Mouse (Mus musculus) limb, embryonic 14.5 days (tissue): ENCODE measurements around the gene Them7. TPM values are rescaled to one million over a fixed set of nuclear protein-coding genes. Genes with fewer than 3 reads are reported as not detected.

ENCODE experiments used
- ATAC-seq: fragments of 200-750 bp; cut with Nextera tagmentation; 2 replicates; pipeline ENCODE4 v1.8.0; 2017; ENCODE audit warnings: low read depth, moderate number of reproducible peaks, moderate TSS enrichment; ENCODE audit not compliant: low FRiP score
- DNase-seq: peaks from one replicate; pipeline ENCODE4 v3.0.0-alpha.2; 2015; ENCODE audit warnings: low spot score
- H3K27ac ChIP-seq: fragments of 300-500 bp; sonication (generic); replicated peaks from 2 replicates; pipeline ENCODE4 v1.5.1; 2014; ENCODE audit warnings: low read depth, mild to moderate bottlenecking, low read length, moderate library complexity, mixed read lengths
- H3K27me3 ChIP-seq: fragments of 300-500 bp; sonication (generic); 2 replicates; pipeline ENCODE4 v1.6.1; 2014; ENCODE audit warnings: low read length, mixed read lengths; ENCODE audit not compliant: control insufficient read depth, insufficient read depth
- H3K36me3 ChIP-seq: fragments of 300-500 bp; sonication (generic); 2 replicates; pipeline ENCODE4 v1.6.1; 2014; ENCODE audit warnings: mild to moderate bottlenecking, low read length, moderate library complexity, mixed read lengths; ENCODE audit not compliant: control insufficient read depth, insufficient read depth
- H3K4me1 ChIP-seq: fragments of 300-500 bp; sonication (generic); 2 replicates; pipeline ENCODE4 v1.6.1; 2014; ENCODE audit warnings: antibody characterized with exemption, low read length, mixed read lengths; ENCODE audit not compliant: control insufficient read depth, insufficient read depth
- H3K4me2 ChIP-seq: fragments of 300-500 bp; sonication (generic); replicated peaks from 2 replicates; pipeline ENCODE4 v1.6.1; 2014; ENCODE audit warnings: low read depth, mild to moderate bottlenecking, low read length, moderate library complexity; ENCODE audit not compliant: severe bottlenecking
- H3K4me3 ChIP-seq: fragments of 300-500 bp; sonication (generic); replicated peaks from 2 replicates; pipeline ENCODE4 v1.5.1; 2014; ENCODE audit warnings: low read length
- H3K9ac ChIP-seq: fragments of 300-500 bp; sonication (generic); 2 replicates; pipeline ENCODE4 v1.6.1; 2014; ENCODE audit warnings: mild to moderate bottlenecking, low read depth, low read length, moderate library complexity; ENCODE audit not compliant: severe bottlenecking
- H3K9me3 ChIP-seq: fragments of 300-500 bp; sonication (generic); 2 replicates; pipeline ENCODE4 v1.6.1; 2016; ENCODE audit warnings: low read length; ENCODE audit not compliant: control insufficient read depth
- POLR2A ChIP-seq: fragments of 200-500 bp; IDR thresholded peaks from 2 replicates; pipeline ENCODE4 v1.8.0; 2012; ENCODE audit warnings: inconsistent platforms, mild to moderate bottlenecking, moderate library complexity, borderline replicate concordance; ENCODE audit not compliant: insufficient read depth, insufficient read length; ENCODE audit errors: extremely low read depth
- WGBS: fragments of 180-500 bp; shearing (Covaris S2); extraction: QIAGEN DNeasy Blood & Tissue Kit; methylation state at CpG from one replicate; pipeline ENCODE4 v1.1.7; 2014; 5-methylcytosine and 5-hydroxymethylcytosine counted together
- polyA plus RNA-seq, 2 experiments: library from polyadenylated mRNA; depleted of rRNA in 1 of 2; stranded (reverse) in 1 of 2; unstranded in 1 of 2; fragments of >200 nt; fragmentation: Nextera tagmentation in 1 of 2; extraction: Ambion mirVana in 1 of 2; gene quantifications; 2 replicates each; pipeline versions ENCODE4 v1.2.1 to v1.2.3; 2012 to 2014

Them7 gene
- polyA plus RNA-seq, 2 experiments, result 0.63 to 0.94 TPM

DNA sequence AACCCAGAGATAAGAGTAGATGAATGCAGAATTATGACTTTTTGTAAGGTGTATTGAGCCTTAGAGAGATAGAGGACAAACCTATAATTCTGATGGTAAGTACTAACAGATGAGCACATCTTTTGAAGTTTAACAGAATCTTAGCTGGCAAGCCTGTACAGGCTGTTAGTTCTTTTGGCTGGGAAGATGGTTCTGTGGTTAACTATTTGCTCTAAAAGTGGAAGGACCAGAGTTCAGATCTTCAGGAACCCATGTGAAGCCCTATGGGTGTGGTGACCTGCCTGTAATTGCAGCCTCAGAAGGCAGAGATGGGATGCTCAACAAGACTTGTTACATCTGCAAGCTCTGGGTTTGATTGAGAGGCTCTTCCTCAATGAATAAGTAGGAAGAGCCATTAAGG lies 59.7 kb downstream of the Them7 start:
- no peak for DNase-seq

DNA sequence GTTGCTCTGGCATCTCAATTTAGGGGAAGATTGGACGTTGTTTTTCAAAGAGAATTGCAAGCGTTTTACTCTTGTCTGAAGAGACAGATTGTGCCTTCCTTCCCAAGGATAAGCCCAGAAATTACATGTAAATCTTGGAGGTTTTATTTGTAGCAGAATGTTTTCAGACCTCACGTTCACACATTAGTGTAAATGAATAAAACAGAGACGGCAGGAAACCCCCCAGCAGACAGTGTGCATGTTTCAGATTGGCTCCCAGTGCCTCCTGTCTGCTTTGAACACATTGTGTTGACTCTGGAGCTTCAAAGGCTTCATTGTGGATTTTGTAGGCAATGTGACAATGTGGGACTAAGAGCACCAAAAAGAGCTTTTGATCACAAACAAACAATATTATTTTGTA lies 60.7 kb downstream of the Them7 start:
- Histone ChIP-seq H3K9ac (no peak overlapping the region), H3K27me3 (no peaks in the 10 kb centered on the region), H3K4me2 (no peak overlapping the region), H3K9me3 (no peaks in the 10 kb centered on the region), H3K36me3 (no peaks in the 10 kb centered on the region), H3K4me1 (no peaks in the 10 kb centered on the region), H3K27ac (no peak overlapping the region), H3K4me3 (no peak overlapping the region)
- ATAC-seq (no peak), DNase-seq (no peak)
- WGBS, result 63% methylated on average over 4 of the region's 4 CpGs
- TF ChIP-seq POLR2A, result no peak

More for the DNA sequence above, 59.7 kb downstream of the Them7 start:
- no peaks in the 10 kb centered on the region for H3K36me3 ChIP-seq
- H3K4me1 ChIP-seq, result no peaks in the 10 kb centered on the region
- no peak overlapping the region for H3K4me2 ChIP-seq
- H3K27me3 ChIP-seq, result no peaks in the 10 kb centered on the region
- no peak overlapping the region for H3K9ac ChIP-seq
- H3K4me3 ChIP-seq, result no peak overlapping the region
- H3K27ac ChIP-seq, result no peak overlapping the region
- H3K9me3 ChIP-seq, result no peaks in the 10 kb centered on the region
- ATAC-seq, result no peak
- no peak for TF ChIP-seq POLR2A

DNA sequence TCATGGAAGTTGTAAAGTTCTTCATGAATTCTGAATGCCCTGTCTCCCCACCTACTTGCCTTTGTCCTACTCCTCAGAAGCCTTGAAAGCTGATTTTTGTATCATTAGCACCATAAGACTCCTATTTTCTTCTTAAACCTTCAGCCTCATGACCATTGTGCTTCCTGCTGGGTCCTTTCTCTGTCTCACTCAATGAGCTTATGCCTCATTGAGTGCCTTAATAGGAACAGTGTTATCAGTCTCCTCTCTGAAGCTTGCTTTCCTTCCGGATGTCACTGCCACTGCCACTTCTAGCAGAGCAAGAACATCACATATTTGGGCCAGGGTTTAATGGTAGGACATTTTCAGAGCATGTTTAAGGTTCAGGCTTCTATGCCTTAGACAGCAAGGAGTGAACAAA lies 71.7 kb downstream of the Them7 start:
- Histone ChIP-seq H3K9me3 (no peaks in the 10 kb centered on the region), H3K4me3 (no peak overlapping the region), H3K36me3 (no peaks in the 10 kb centered on the region), H3K9ac (no peak overlapping the region), H3K4me2 (no peak overlapping the region), H3K27ac (no peak overlapping the region), H3K27me3 (no peaks in the 10 kb centered on the region), H3K4me1 (no peaks in the 10 kb centered on the region)
- no peak for TF ChIP-seq POLR2A
- ATAC-seq (no peak), DNase-seq (no peak)
- 89% methylated on average over 1 of the region's 1 CpGs for WGBS

DNA sequence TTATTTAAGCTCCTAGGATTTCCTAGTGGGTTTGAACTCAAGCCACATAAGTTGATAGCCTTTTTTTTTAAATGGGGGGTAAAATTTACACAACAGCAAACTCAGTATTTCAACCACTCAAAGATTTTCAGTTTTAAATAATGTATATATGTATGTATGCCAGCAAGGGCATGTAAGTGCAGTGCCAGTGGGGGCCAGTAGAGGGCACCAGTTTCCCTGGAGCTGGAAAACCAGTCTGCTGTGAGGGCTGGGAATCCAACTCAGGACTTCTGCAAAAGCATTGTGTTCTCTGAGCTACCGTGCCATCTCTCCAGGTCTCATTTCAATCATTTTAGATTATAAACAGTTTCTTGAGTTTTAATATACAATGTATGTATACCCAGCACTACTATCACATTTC lies 74.8 kb downstream of the Them7 start:
- Histone ChIP-seq H3K4me1 (no peaks in the 10 kb centered on the region), H3K36me3 (no peaks in the 10 kb centered on the region), H3K27me3 (no peaks in the 10 kb centered on the region), H3K9ac (no peak overlapping the region), H3K4me2 (no peak overlapping the region), H3K27ac (no peak overlapping the region), H3K4me3 (no peak overlapping the region), H3K9me3 (no peaks in the 10 kb centered on the region)
- ATAC-seq (no peak), DNase-seq (no peak)
- no peak for TF ChIP-seq POLR2A
- WGBS, result 85% methylated on average over 1 of the region's 1 CpGs

DNA sequence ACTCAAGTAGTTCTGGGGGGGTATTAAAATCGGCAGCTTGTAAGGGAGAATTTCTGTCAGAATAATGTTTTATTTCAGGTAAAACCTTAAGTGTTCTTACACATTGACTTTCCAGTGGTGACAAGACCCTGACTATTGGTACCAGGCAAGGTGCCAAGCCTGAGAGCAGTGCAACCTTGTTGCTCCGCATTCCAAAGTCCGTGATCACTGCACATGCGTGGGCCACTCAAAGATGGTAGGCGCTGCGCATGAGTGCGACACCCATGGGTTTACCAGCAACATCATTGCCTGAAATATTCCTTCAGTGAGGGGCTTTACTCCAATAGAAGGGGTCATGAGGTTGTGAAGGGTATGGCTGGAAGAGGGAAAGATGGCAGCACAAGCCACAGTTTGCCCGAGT lies 77.0 kb downstream of the Them7 start:
- 89% methylated on average over 8 of the region's 8 CpGs for WGBS
- H3K4me1 ChIP-seq, result no peaks in the 10 kb centered on the region

DNA sequence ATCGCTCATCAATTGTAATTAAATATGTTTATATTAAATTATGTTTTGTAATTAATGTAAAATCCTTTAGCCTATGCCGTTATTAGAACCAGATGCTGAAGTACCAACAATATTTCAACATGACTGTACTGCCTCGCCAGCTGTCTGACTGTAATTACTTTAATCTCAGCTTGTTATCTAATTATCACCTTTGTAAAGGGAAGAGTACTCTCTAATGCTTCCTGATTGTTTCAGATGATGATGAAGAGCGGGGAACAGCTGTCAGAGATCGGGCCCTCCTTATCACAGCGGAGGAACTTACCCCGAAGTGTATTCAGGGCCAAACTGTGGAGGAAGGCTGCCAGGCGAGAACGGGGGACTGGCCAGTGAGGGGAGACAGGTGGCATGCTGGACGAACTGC lies 77.4 kb downstream of the Them7 start:
- no peak overlapping the region for H3K4me2 ChIP-seq
- ATAC-seq, result no peak
- H3K36me3 ChIP-seq, result no peaks in the 10 kb centered on the region
- H3K27ac ChIP-seq, result no peak overlapping the region
- WGBS, result 42% methylated on average over 10 of the region's 10 CpGs
- TF ChIP-seq POLR2A, result no peak
- H3K27me3 ChIP-seq, result no peaks in the 10 kb centered on the region
- H3K4me1 ChIP-seq, result no peaks in the 10 kb centered on the region
- no peak for DNase-seq
- H3K9me3 ChIP-seq, result no peaks in the 10 kb centered on the region
- no peak overlapping the region for H3K9ac ChIP-seq
- no peak overlapping the region for H3K4me3 ChIP-seq

More for the DNA sequence above, 77.0 kb downstream of the Them7 start:
- TF ChIP-seq POLR2A, result no peak
- DNase-seq (no peak), ATAC-seq (no peak)
- Histone ChIP-seq H3K4me2 (no peak overlapping the region), H3K4me3 (no peak overlapping the region), H3K9me3 (no peaks in the 10 kb centered on the region), H3K9ac (no peak overlapping the region), H3K36me3 (no peaks in the 10 kb centered on the region), H3K27ac (no peak overlapping the region), H3K27me3 (no peaks in the 10 kb centered on the region)
